Mouse (Mus musculus) midbrain, embryonic 11.5 days (tissue): Measurements from ENCODE around the gene Gas2l1. TPM values are rescaled to one million over a fixed set of nuclear protein-coding genes. Genes with fewer than 3 reads are reported as not detected.

ENCODE experiments used
- ATAC-seq: fragments of 200-750 bp; cut with Nextera tagmentation; 2 replicates; pipeline ENCODE4 v1.8.0; 2017; ENCODE audit warnings: moderate TSS enrichment, moderate library complexity; ENCODE audit not compliant: low FRiP score
- DNase-seq: peaks from one replicate; pipeline ENCODE4 v3.0.0; 2015; ENCODE audit warnings: low spot score; ENCODE audit errors: missing footprints
- H3K27ac ChIP-seq: fragments of 300-500 bp; sonication (generic); 2 replicates; pipeline ENCODE4 v1.5.1; 2014; ENCODE audit warnings: low read depth, low read length
- H3K27me3 ChIP-seq: fragments of 300-500 bp; sonication (generic); 2 replicates; pipeline ENCODE4 v1.6.1; 2014; ENCODE audit warnings: mild to moderate bottlenecking, low read length, moderate library complexity, mixed read lengths; ENCODE audit not compliant: control insufficient read depth, insufficient read depth
- H3K36me3 ChIP-seq: fragments of 300-500 bp; sonication (generic); 2 replicates; pipeline ENCODE4 v1.6.1; 2014; ENCODE audit warnings: mild to moderate bottlenecking, low read length, moderate library complexity, mixed read lengths; ENCODE audit not compliant: control insufficient read depth, insufficient read depth
- H3K4me1 ChIP-seq: fragments of 300-500 bp; sonication (generic); 2 replicates; pipeline ENCODE4 v1.6.1; 2014; ENCODE audit warnings: low read length; ENCODE audit not compliant: control insufficient read depth, insufficient read depth
- H3K4me2 ChIP-seq: fragments of 300-500 bp; sonication (generic); 2 replicates; pipeline ENCODE4 v1.6.1; 2014; ENCODE audit warnings: mild to moderate bottlenecking, moderate library complexity
- H3K4me3 ChIP-seq: fragments of 300-500 bp; sonication (generic); 2 replicates; pipeline ENCODE4 v1.5.1; 2014; ENCODE audit warnings: low read depth, low read length
- H3K9ac ChIP-seq: fragments of 300-500 bp; sonication (generic); 2 replicates; pipeline ENCODE4 v1.6.1; 2014; ENCODE audit warnings: low read length
- H3K9me3 ChIP-seq: fragments of 300-500 bp; sonication (generic); 2 replicates; pipeline ENCODE4 v1.6.1; 2016; ENCODE audit warnings: low read length; ENCODE audit not compliant: control insufficient read depth
- WGBS: fragments of 180-500 bp; shearing (Covaris S2); extraction: QIAGEN DNeasy Blood & Tissue Kit; methylation state at CpG from one replicate; pipeline ENCODE4 v1.1.7; 2014; 5-methylcytosine and 5-hydroxymethylcytosine counted together
- polyA plus RNA-seq: library from polyadenylated mRNA; unstranded; fragments of >200 nt; fragmentation: Nextera tagmentation; extraction: Ambion mirVana; gene quantifications from 2 replicates; pipeline ENCODE4 v1.2.1, GENCODE M21; 2014

Gas2l1 gene
- polyA plus RNA-seq, 1 experiment from 2014 or later, result 23.1 TPM

- H3K4me1 ChIP-seq, result peaks cover 9% of the 10 kb centered on the region
- H3K27me3 ChIP-seq, result peaks cover 15% of the 10 kb centered on the region
- ATAC-seq, result no peak
- H3K9me3 ChIP-seq, result no peaks in the 10 kb centered on the region
- H3K36me3 ChIP-seq, result peaks cover 42% of the 10 kb centered on the region
- no peak overlapping the region for H3K4me3 ChIP-seq
- no peak overlapping the region for H3K9ac ChIP-seq
- 88% methylated on average over 9 of the region's 9 CpGs for WGBS
- no peak overlapping the region for H3K4me2 ChIP-seq
- no peak for DNase-seq
- H3K27ac ChIP-seq, result no peak overlapping the region
Observed at GRCm38 (mm10) chr11:5068126-5068971, 3.2 kb upstream of the Gas2l1 start.

GRCm38 (mm10) chr11:5067063-5067462 is 1.9 kb upstream of the Gas2l1 start:
- Histone ChIP-seq H3K27me3 (peaks cover 28% of the 10 kb centered on the region), H3K4me2 (no peak overlapping the region), H3K36me3 (peaks cover 32% of the 10 kb centered on the region), H3K27ac (no peak overlapping the region), H3K4me3 (no peak overlapping the region), H3K9me3 (no peaks in the 10 kb centered on the region), H3K4me1 (peaks cover 18% of the 10 kb centered on the region), H3K9ac (no peak overlapping the region)
- DNase-seq (peak; percentile 84), ATAC-seq (no peak)

GRCm38 (mm10) chr11:5064282-5065055 is 658 bp downstream of the Gas2l1 start:
- 0 out of 2 replicates have a peak, but pooled peaks have one; percentile 3 for ATAC-seq
- H3K4me1 ChIP-seq, result peaks cover 32% of the 10 kb centered on the region

GRCm38 (mm10) chr11:5063561-5064281 is 1.4 kb downstream of the Gas2l1 start:
- WGBS, result 52% methylated on average over 31 of the region's 31 CpGs
- no peak overlapping the region for H3K9ac ChIP-seq

More at GRCm38 (mm10) chr11:5064282-5065055, 658 bp downstream of the Gas2l1 start:
- H3K4me3 ChIP-seq, result peak overlapping the region; percentile 67
- peak overlapping the region; percentile 83 for H3K4me2 ChIP-seq
- H3K36me3 ChIP-seq, result peaks cover 16% of the 10 kb centered on the region
- no peaks in the 10 kb centered on the region; the same call in 1 of the 2 replicates for H3K9me3 ChIP-seq
- H3K27me3 ChIP-seq, result peaks cover 53% of the 10 kb centered on the region
- H3K27ac ChIP-seq, result no peak overlapping the region
- H3K9ac ChIP-seq, result peak overlapping the region; percentile 73
- DNase-seq, result peak; percentile 90
- 17% methylated on average over 35 of the region's 38 CpGs for WGBS

GRCm38 (mm10) chr11:5062860-5063505 is 2.1 kb downstream of the Gas2l1 start:
- 64% methylated on average over 13 of the region's 13 CpGs for WGBS
- DNase-seq (peak; percentile 90), ATAC-seq (no peak)
- Histone ChIP-seq H3K9ac (no peak overlapping the region), H3K4me2 (no peak overlapping the region), H3K4me3 (no peak overlapping the region), H3K9me3 (no peaks in the 10 kb centered on the region; the same call in 1 of the 2 replicates), H3K36me3 (peaks cover under 1% of the 10 kb centered on the region; the same call in 1 of the 2 replicates), H3K27me3 (peaks cover 67% of the 10 kb centered on the region), H3K27ac (no peak overlapping the region), H3K4me1 (peaks cover 38% of the 10 kb centered on the region)

More at GRCm38 (mm10) chr11:5063561-5064281, 1.4 kb downstream of the Gas2l1 start:
- DNase-seq (peak; percentile 88), ATAC-seq (no peak)
- Histone ChIP-seq H3K27ac (no peak overlapping the region), H3K4me1 (peaks cover 34% of the 10 kb centered on the region), H3K4me3 (0 out of 2 replicates have a peak overlapping the region, but pooled peaks have one; percentile 67), H3K9me3 (no peaks in the 10 kb centered on the region; the same call in 1 of the 2 replicates), H3K4me2 (peak overlapping the region; percentile 83), H3K36me3 (peaks cover 8% of the 10 kb centered on the region), H3K27me3 (peaks cover 60% of the 10 kb centered on the region)

GRCm38 (mm10) chr11:5062326-5062725 is 2.8 kb downstream of the Gas2l1 start:
- Histone ChIP-seq H3K36me3 (no peaks in the 10 kb centered on the region), H3K9me3 (no peaks in the 10 kb centered on the region; the same call in 1 of the 2 replicates), H3K4me2 (peak overlapping the region; percentile 55), H3K4me1 (peaks cover 42% of the 10 kb centered on the region), H3K27ac (no peak overlapping the region), H3K4me3 (peak overlapping the region; percentile 22), H3K9ac (no peak overlapping the region; the same call in 1 of the 2 replicates), H3K27me3 (peaks cover 74% of the 10 kb centered on the region)
- 9% methylated on average over 13 of the region's 13 CpGs for WGBS
- ATAC-seq (no peak), DNase-seq (no peak)

- Histone ChIP-seq H3K36me3 (no peaks in the 10 kb centered on the region), H3K27ac (no peak overlapping the region), H3K9me3 (no peaks in the 10 kb centered on the region; the same call in 1 of the 2 replicates), H3K4me3 (peak overlapping the region; percentile 22), H3K27me3 (peaks cover 81% of the 10 kb centered on the region), H3K4me2 (peak overlapping the region; percentile 55), H3K9ac (peak overlapping the region; percentile 35; the same call in 1 of the 2 replicates), H3K4me1 (peaks cover 45% of the 10 kb centered on the region)
- DNase-seq, result peak; percentile 96
- peak; percentile 23 for ATAC-seq
- 2% methylated on average over 61 of the region's 62 CpGs for WGBS
Observed at GRCm38 (mm10) chr11:5061413-5062139, 3.6 kb downstream of the Gas2l1 start.
